Mouse (Mus musculus): Measurements from ENCODE around the gene Ano1. TPM values are rescaled to one million over a fixed set of nuclear protein-coding genes. Genes with fewer than 3 reads are reported as not detected.

Ano1 gene
- polyA plus RNA-seq, 1 experiment from 2014 or later: 3.7 TPM

- peak overlapping the region; percentile 72 for H3K4me2 ChIP-seq (ENCODE audit: low read depth, low read length)
- 26% methylated on average over 8 of the region's 8 CpGs for WGBS
- peak overlapping the region; percentile 80 for H3K27ac ChIP-seq (ENCODE audit: low read depth, low read length)
- peak overlapping the region; percentile 79 for H3K4me3 ChIP-seq (ENCODE audit: low read depth, low read length)
- H3K4me1 ChIP-seq (ENCODE audit: control insufficient read depth, insufficient read depth, low read length): peaks cover 15% of the 10 kb centered on the region
- H3K9ac ChIP-seq (replicated peaks; ENCODE audit: low read depth, low read length): peak overlapping the region; percentile 82
- ATAC-seq (ENCODE audit: low read depth): no peak; the same call in 1 of the 2 replicates
- H3K9me3 ChIP-seq (ENCODE audit: control insufficient read depth, low read length): no peaks in the 10 kb centered on the region
- peaks cover 13% of the 10 kb centered on the region for H3K36me3 ChIP-seq (ENCODE audit: control insufficient read depth, insufficient read depth, low read length)
- H3K27me3 ChIP-seq (ENCODE audit: control insufficient read depth, insufficient read depth, low read length): no peaks in the 10 kb centered on the region
Observed at GRCm38 (mm10) chr7:144554123-144554472, 197.7 kb downstream of the Ano1 start.

DNA sequence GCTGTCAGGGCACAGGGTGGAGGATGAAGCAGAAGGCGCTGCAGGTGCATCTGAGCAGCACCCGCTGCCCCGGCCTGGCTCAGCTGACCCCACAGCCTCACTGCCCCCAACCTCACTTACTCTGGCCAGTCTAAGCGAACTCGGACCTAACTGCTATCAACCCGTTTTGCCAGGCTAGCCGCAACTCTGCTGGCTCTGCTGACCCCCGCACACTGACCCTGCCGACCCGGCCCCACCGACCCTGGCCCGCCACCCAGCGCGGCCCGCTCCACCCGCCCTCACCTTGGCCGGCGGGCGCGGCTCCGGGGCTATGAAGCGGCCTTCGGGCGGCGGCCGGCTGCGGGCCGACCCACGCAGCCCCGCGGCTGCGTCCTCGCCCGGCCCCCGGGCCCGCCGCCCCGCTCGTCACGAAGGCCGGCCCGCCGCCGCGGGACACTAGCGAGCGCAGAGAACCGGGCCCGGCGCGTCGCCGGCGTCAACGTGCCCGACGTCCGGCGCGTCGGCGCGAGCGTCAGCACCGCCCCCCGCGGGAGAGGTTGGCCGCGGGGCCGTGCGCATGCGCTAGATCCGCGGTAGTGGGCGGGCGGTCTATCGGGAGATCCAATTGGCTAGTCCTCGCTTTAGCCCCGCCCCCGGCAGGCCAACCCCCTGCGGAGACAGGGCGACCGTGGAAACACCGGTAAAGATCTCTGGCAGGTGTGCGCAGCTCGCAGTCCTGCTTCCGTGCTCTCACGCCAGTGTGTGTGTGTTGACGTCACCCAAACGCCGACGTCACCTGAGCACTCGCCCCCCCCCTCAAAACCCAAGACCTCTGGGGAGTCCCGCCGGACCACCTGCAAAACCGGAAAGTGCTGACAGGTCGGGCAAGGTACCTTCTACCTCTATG, 198.3 kb downstream of the Ano1 start, which contains the start of gene Ppfia1:
Gene Ppfia1, minus strand, starts transcription at position 493 of the 886 bp plus-strand sequence.
- Histone ChIP-seq H3K27ac (ENCODE audit: low read depth, low read length) (peak within 1 kb of the TSS; percentile 80), H3K4me1 (ENCODE audit: control insufficient read depth, insufficient read depth, low read length) (peaks cover 15% of the 10 kb centered on the region), H3K27me3 (ENCODE audit: control insufficient read depth, insufficient read depth, low read length) (no peaks in the 10 kb centered on the region), H3K9ac (replicated peaks; ENCODE audit: low read depth, low read length) (peak within 1 kb of the TSS; percentile 82), H3K36me3 (ENCODE audit: control insufficient read depth, insufficient read depth, low read length) (peaks cover 14% of the 10 kb centered on the region), H3K4me2 (ENCODE audit: low read depth, low read length) (peak within 1 kb of the TSS; percentile 72), H3K9me3 (ENCODE audit: control insufficient read depth, low read length) (no peaks in the 10 kb centered on the region), H3K4me3 (ENCODE audit: low read depth, low read length) (peak within 1 kb of the TSS; percentile 79)
- under 1% methylated on average over 57 of the region's 97 CpGs for WGBS
- peak; percentile 94 for ATAC-seq (ENCODE audit: low read depth)

- no peak for ATAC-seq (ENCODE audit: low read depth)
- Histone ChIP-seq H3K4me2 (ENCODE audit: low read depth, low read length) (peak overlapping the region; percentile 72), H3K27me3 (ENCODE audit: control insufficient read depth, insufficient read depth, low read length) (no peaks in the 10 kb centered on the region), H3K4me1 (ENCODE audit: control insufficient read depth, insufficient read depth, low read length) (peaks cover 15% of the 10 kb centered on the region), H3K9ac (replicated peaks; ENCODE audit: low read depth, low read length) (peak overlapping the region; percentile 82), H3K27ac (ENCODE audit: low read depth, low read length) (no peak overlapping the region), H3K4me3 (ENCODE audit: low read depth, low read length) (no peak overlapping the region), H3K9me3 (ENCODE audit: control insufficient read depth, low read length) (no peaks in the 10 kb centered on the region), H3K36me3 (ENCODE audit: control insufficient read depth, insufficient read depth, low read length) (peaks cover 14% of the 10 kb centered on the region)
- 90% methylated on average over 8 of the region's 8 CpGs for WGBS
Observed at GRCm38 (mm10) chr7:144552274-144552673, 199.5 kb downstream of the Ano1 start.

- no peak overlapping the region for H3K27ac ChIP-seq (ENCODE audit: low read depth, low read length)
- no peak overlapping the region for H3K4me2 ChIP-seq (ENCODE audit: low read depth, low read length)
- no peaks in the 10 kb centered on the region for H3K27me3 ChIP-seq (ENCODE audit: control insufficient read depth, insufficient read depth, low read length)
- WGBS: 83% methylated on average over 1 of the region's 1 CpGs
- H3K4me3 ChIP-seq (ENCODE audit: low read depth, low read length): no peak overlapping the region
- no peak for ATAC-seq (ENCODE audit: low read depth)
- H3K36me3 ChIP-seq (ENCODE audit: control insufficient read depth, insufficient read depth, low read length): peaks cover 14% of the 10 kb centered on the region
- H3K9ac ChIP-seq (replicated peaks; ENCODE audit: low read depth, low read length): no peak overlapping the region
- no peaks in the 10 kb centered on the region for H3K9me3 ChIP-seq (ENCODE audit: control insufficient read depth, low read length)
- peaks cover 15% of the 10 kb centered on the region for H3K4me1 ChIP-seq (ENCODE audit: control insufficient read depth, insufficient read depth, low read length)
Observed at GRCm38 (mm10) chr7:144550811-144551210, 201.0 kb downstream of the Ano1 start.

- no peaks in the 10 kb centered on the region for H3K9me3 ChIP-seq (ENCODE audit: control insufficient read depth, low read length)
- no peak overlapping the region for H3K27ac ChIP-seq (ENCODE audit: low read depth, low read length)
- no peak for ATAC-seq (ENCODE audit: low read depth)
- WGBS: 98% methylated on average over 2 of the region's 2 CpGs
- H3K4me3 ChIP-seq (ENCODE audit: low read depth, low read length): no peak overlapping the region
- H3K9ac ChIP-seq (replicated peaks; ENCODE audit: low read depth, low read length): no peak overlapping the region
- no peak overlapping the region for H3K4me2 ChIP-seq (ENCODE audit: low read depth, low read length)
- no peaks in the 10 kb centered on the region for H3K27me3 ChIP-seq (ENCODE audit: control insufficient read depth, insufficient read depth, low read length)
- H3K36me3 ChIP-seq (ENCODE audit: control insufficient read depth, insufficient read depth, low read length): peaks cover 14% of the 10 kb centered on the region
- H3K4me1 ChIP-seq (ENCODE audit: control insufficient read depth, insufficient read depth, low read length): peaks cover 15% of the 10 kb centered on the region
Observed at GRCm38 (mm10) chr7:144549904-144550566, 201.7 kb downstream of the Ano1 start.

DNA sequence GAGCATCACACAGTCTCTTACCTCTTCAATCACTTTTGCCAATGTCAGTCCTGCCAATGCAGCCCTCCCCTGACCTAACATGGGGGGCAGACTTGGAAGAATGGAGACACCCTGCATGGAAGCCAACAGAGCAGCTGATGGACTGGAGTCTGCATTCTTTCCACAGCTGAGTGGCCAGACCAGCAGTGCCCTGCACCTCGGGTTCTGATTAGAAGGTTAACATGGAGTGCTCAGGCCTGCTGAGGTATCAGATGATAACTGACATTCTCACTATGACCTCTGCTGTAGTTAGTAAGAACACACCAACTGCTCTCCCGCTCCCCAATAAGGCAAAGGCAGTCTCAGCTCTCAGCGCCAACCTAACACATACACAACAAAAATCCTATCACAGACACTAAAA, 206.5 kb downstream of the Ano1 start:
- Histone ChIP-seq H3K9ac (replicated peaks; ENCODE audit: low read depth, low read length) (no peak overlapping the region), H3K4me2 (ENCODE audit: low read depth, low read length) (no peak overlapping the region), H3K27me3 (ENCODE audit: control insufficient read depth, insufficient read depth, low read length) (no peaks in the 10 kb centered on the region), H3K4me1 (ENCODE audit: control insufficient read depth, insufficient read depth, low read length) (no peaks in the 10 kb centered on the region), H3K36me3 (ENCODE audit: control insufficient read depth, insufficient read depth, low read length) (peaks cover 6% of the 10 kb centered on the region; the same call in 1 of the 2 replicates), H3K9me3 (ENCODE audit: control insufficient read depth, low read length) (no peaks in the 10 kb centered on the region), H3K27ac (ENCODE audit: low read depth, low read length) (no peak overlapping the region), H3K4me3 (ENCODE audit: low read depth, low read length) (no peak overlapping the region)
- ATAC-seq (ENCODE audit: low read depth): no peak
- WGBS: 92% methylated on average over 3 of the region's 3 CpGs

GRCm38 (mm10) chr7:144541351-144541750, 210.4 kb downstream of the Ano1 start:
- H3K4me1 ChIP-seq (ENCODE audit: control insufficient read depth, insufficient read depth, low read length): no peaks in the 10 kb centered on the region
- no peaks in the 10 kb centered on the region for H3K27me3 ChIP-seq (ENCODE audit: control insufficient read depth, insufficient read depth, low read length)
- H3K27ac ChIP-seq (ENCODE audit: low read depth, low read length): no peak overlapping the region
- no peak overlapping the region for H3K4me3 ChIP-seq (ENCODE audit: low read depth, low read length)
- H3K9ac ChIP-seq (replicated peaks; ENCODE audit: low read depth, low read length): no peak overlapping the region
- no peak for ATAC-seq (ENCODE audit: low read depth)
- 96% methylated on average over 5 of the region's 5 CpGs for WGBS
- H3K4me2 ChIP-seq (ENCODE audit: low read depth, low read length): no peak overlapping the region
- no peaks in the 10 kb centered on the region for H3K9me3 ChIP-seq (ENCODE audit: control insufficient read depth, low read length)
- H3K36me3 ChIP-seq (ENCODE audit: control insufficient read depth, insufficient read depth, low read length): no peaks in the 10 kb centered on the region

DNA sequence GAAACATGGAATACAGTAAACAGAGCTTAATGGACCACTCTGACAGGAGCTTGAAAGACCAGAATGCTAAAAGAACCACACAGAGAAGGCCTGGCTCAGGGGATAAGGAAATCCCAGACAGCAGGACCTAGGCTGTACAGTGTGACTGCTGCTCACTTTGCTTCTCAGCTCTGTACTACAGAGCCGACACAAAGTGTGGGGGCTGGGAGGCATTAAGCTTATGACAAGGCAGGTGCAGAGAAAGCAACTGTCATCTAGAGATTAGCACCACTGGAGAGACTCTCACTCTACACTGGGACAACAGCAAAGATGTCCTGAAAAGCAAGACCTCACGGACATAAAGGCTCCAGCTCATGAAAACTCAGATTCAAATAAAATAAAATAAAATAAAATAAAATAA, 212.6 kb downstream of the Ano1 start:
- Histone ChIP-seq H3K4me3 (ENCODE audit: low read depth, low read length) (no peak overlapping the region), H3K36me3 (ENCODE audit: control insufficient read depth, insufficient read depth, low read length) (no peaks in the 10 kb centered on the region), H3K4me2 (ENCODE audit: low read depth, low read length) (no peak overlapping the region), H3K9ac (replicated peaks; ENCODE audit: low read depth, low read length) (no peak overlapping the region), H3K27ac (ENCODE audit: low read depth, low read length) (no peak overlapping the region), H3K9me3 (ENCODE audit: control insufficient read depth, low read length) (no peaks in the 10 kb centered on the region), H3K27me3 (ENCODE audit: control insufficient read depth, insufficient read depth, low read length) (no peaks in the 10 kb centered on the region), H3K4me1 (ENCODE audit: control insufficient read depth, insufficient read depth, low read length) (no peaks in the 10 kb centered on the region)
- ATAC-seq (ENCODE audit: low read depth): no peak
- WGBS: 88% methylated on average over 2 of the region's 2 CpGs

All from neural tube, embryonic 14.5 days (tissue).